Mouse (Mus musculus) CH12.LX (cell line): ENCODE data around the gene A530084C06Rik. TPM values are rescaled to one million over a fixed set of nuclear protein-coding genes. Genes with fewer than 3 reads are reported as not detected.

Source experiments
- DNase-seq: peaks from one replicate; pipeline ENCODE4 v3.0.0-alpha.2; 2013; ENCODE audit errors: extremely low read depth
- H3K27ac ChIP-seq: 2 replicates; pipeline ENCODE4 v1.5.1; 2012; ENCODE audit warnings: low read depth, mild to moderate bottlenecking, control low read depth, moderate library complexity; ENCODE audit not compliant: insufficient read depth
- H3K27me3 ChIP-seq: replicated peaks from 2 replicates; pipeline ENCODE3; 2012; ENCODE audit warnings: inconsistent platforms
- H3K36me3 ChIP-seq, 2 experiments: replicated peaks in 1 of 2; 2 replicates each; pipeline versions ENCODE3 to v1.6.1; 2012; ENCODE audit warnings: inconsistent platforms in 1 of 2, low read length in 1 of 2, mild to moderate bottlenecking in 1 of 2, mixed read lengths in 1 of 2, moderate library complexity in 1 of 2; ENCODE audit not compliant: control insufficient read depth in 1 of 2, insufficient read depth in 1 of 2
- H3K4me1 ChIP-seq, 2 experiments: 2 replicates each; pipeline ENCODE4 v1.6.1; 2012; ENCODE audit warnings: inconsistent platforms in 1 of 2, moderate library complexity in 1 of 2; ENCODE audit not compliant: insufficient read depth in 2 of 2, control insufficient read depth in 1 of 2
- H3K4me2 ChIP-seq: 2 replicates; pipeline ENCODE4 v1.6.1; 2012; ENCODE audit warnings: low read depth, mild to moderate bottlenecking, control low read depth; ENCODE audit not compliant: poor library complexity, insufficient read depth, severe bottlenecking
- H3K4me3 ChIP-seq, 3 experiments: fragments of 150-350 bp in 1 of 3; sonication (generic) in 1 of 3; replicated peaks in 1 of 3; 2 replicates each; pipeline versions ENCODE3 to v1.5.1; 2011 to 2012; ENCODE audit warnings: low read depth in 2 of 3, low read length in 2 of 3, mild to moderate bottlenecking in 2 of 3, moderate library complexity in 2 of 3, control low read depth in 1 of 3, improper control_type of control experiment in 1 of 3, inconsistent platforms in 1 of 3, mixed read lengths in 1 of 3; ENCODE audit not compliant: poor library complexity in 1 of 3
- H3K79me2 ChIP-seq: replicated peaks from 2 replicates; pipeline ENCODE4 v1.6.1; 2012; ENCODE audit warnings: mild to moderate bottlenecking, moderate library complexity; ENCODE audit not compliant: control insufficient read depth, poor library complexity, insufficient read depth, severe bottlenecking; ENCODE audit errors: extremely low read depth
- H3K9ac ChIP-seq: 2 replicates; pipeline ENCODE4 v1.6.1; 2012; ENCODE audit warnings: low read depth, mild to moderate bottlenecking, control low read depth, moderate library complexity; ENCODE audit not compliant: insufficient read depth
- H3K9me3 ChIP-seq: replicated peaks from 2 replicates; pipeline ENCODE3; 2012; ENCODE audit warnings: low read length, inconsistent platforms, mixed read lengths
- BHLHE40 ChIP-seq: IDR thresholded peaks from 2 replicates; pipeline ENCODE4 v1.6.1; 2011; ENCODE audit warnings: mild to moderate bottlenecking, low read depth, low read length, improper control_type of control experiment
- CHD1 ChIP-seq: IDR thresholded peaks from 2 replicates; pipeline ENCODE4 v1.6.1; 2012; ENCODE audit warnings: low read depth, low read length, improper control_type of control experiment, inconsistent platforms
- CHD2 ChIP-seq: IDR thresholded peaks from 2 replicates; pipeline ENCODE4 v1.6.1; 2011; ENCODE audit warnings: low read length, improper control_type of control experiment
- CTCF ChIP-seq, 2 experiments: IDR thresholded peaks in 1 of 2; conservative IDR thresholded peaks in 1 of 2; 2 replicates each; pipeline ENCODE4 v1.5.1; 2011 to 2012; ENCODE audit warnings: low read depth in 2 of 2, low read length in 2 of 2, improper control_type of control experiment in 1 of 2, inconsistent platforms in 1 of 2, mild to moderate bottlenecking in 1 of 2, moderate library complexity in 1 of 2
- ELF1 ChIP-seq: IDR thresholded peaks from 2 replicates; pipeline ENCODE4 v1.6.1; 2014; ENCODE audit warnings: low read depth, mild to moderate bottlenecking, inconsistent platforms, low read length, improper control_type of control experiment
- EP300 ChIP-seq: IDR thresholded peaks from 2 replicates; pipeline ENCODE4 v1.6.1; 2011; ENCODE audit warnings: low read length, improper control_type of control experiment
- ETS1 ChIP-seq: conservative IDR thresholded peaks from 2 replicates; pipeline ENCODE4 v1.6.1; 2012; ENCODE audit warnings: low read depth, mild to moderate bottlenecking, inconsistent platforms, low read length, improper control_type of control experiment, moderate library complexity
- IRF4 ChIP-seq: IDR thresholded peaks from 2 replicates; pipeline ENCODE4 v1.6.1; 2014; ENCODE audit warnings: low read depth, mild to moderate bottlenecking, inconsistent platforms, low read length, improper control_type of control experiment
- JUN ChIP-seq: IDR thresholded peaks from 2 replicates; pipeline ENCODE4 v1.6.1; 2011; ENCODE audit warnings: low read depth, mild to moderate bottlenecking, low read length, improper control_type of control experiment, moderate library complexity; ENCODE audit not compliant: insufficient read depth
- JUND ChIP-seq: conservative IDR thresholded peaks from 2 replicates; pipeline ENCODE4 v1.6.1; 2011; ENCODE audit warnings: low read depth, low read length, improper control_type of control experiment
- KAT2A ChIP-seq: IDR thresholded peaks from 2 replicates; pipeline ENCODE4 v1.6.1; 2012; ENCODE audit warnings: low read length, improper control_type of control experiment, inconsistent platforms; ENCODE audit not compliant: insufficient replicate concordance
- MAFK ChIP-seq: IDR thresholded peaks from 2 replicates; pipeline ENCODE4 v1.6.1; 2011; ENCODE audit warnings: low read length, improper control_type of control experiment; ENCODE audit not compliant: insufficient replicate concordance
- MYC ChIP-seq: IDR thresholded peaks from 2 replicates; pipeline ENCODE4 v1.6.1; 2011; ENCODE audit warnings: low read depth, mild to moderate bottlenecking, improper control_type of control experiment, low read length
- NELFE ChIP-seq: IDR thresholded peaks from 2 replicates; pipeline ENCODE4 v1.6.1; 2011; ENCODE audit warnings: low read depth, low read length, improper control_type of control experiment
- PAX5 ChIP-seq: IDR thresholded peaks from 2 replicates; pipeline ENCODE4 v1.6.1; 2012; ENCODE audit warnings: low read length, inconsistent platforms, mixed read lengths
- POLR2A ChIP-seq: IDR thresholded peaks from 2 replicates; pipeline ENCODE4 v1.6.1; 2011; ENCODE audit warnings: low read depth, mild to moderate bottlenecking, improper control_type of control experiment, low read length
- POLR2AphosphoS2 ChIP-seq: IDR thresholded peaks from 2 replicates; pipeline ENCODE4 v1.6.1; 2011; ENCODE audit warnings: low read depth, low read length, improper control_type of control experiment
- RAD21 ChIP-seq: IDR thresholded peaks from 2 replicates; pipeline ENCODE4 v1.6.1; 2011; ENCODE audit warnings: low read depth, mild to moderate bottlenecking, low read length, improper control_type of control experiment, moderate library complexity
- RCOR1 ChIP-seq: conservative IDR thresholded peaks from 2 replicates; pipeline ENCODE4 v1.6.1; 2012; ENCODE audit warnings: low read depth, mild to moderate bottlenecking, inconsistent platforms, low read length, improper control_type of control experiment
- SMC3 ChIP-seq: IDR thresholded peaks from 2 replicates; pipeline ENCODE4 v1.6.1; 2011; ENCODE audit warnings: low read depth, low read length, improper control_type of control experiment
- TBP ChIP-seq: conservative IDR thresholded peaks from 2 replicates; pipeline ENCODE4 v1.6.1; 2011; ENCODE audit warnings: low read depth, low read length, improper control_type of control experiment
- TCF12 ChIP-seq: IDR thresholded peaks from 2 replicates; pipeline ENCODE4 v1.6.1; 2014; ENCODE audit warnings: low read depth, mild to moderate bottlenecking, inconsistent platforms, low read length, improper control_type of control experiment
- UBTF ChIP-seq: IDR thresholded peaks from 2 replicates; pipeline ENCODE4 v1.6.1; 2012; ENCODE audit warnings: low read depth, mild to moderate bottlenecking, inconsistent platforms, low read length, improper control_type of control experiment, moderate library complexity
- ZKSCAN1 ChIP-seq: IDR thresholded peaks from 2 replicates; pipeline ENCODE4 v1.6.1; 2012; ENCODE audit warnings: low read depth, inconsistent platforms, low read length, improper control_type of control experiment, borderline replicate concordance
- ZMIZ1 ChIP-seq: IDR thresholded peaks from 2 replicates; pipeline ENCODE4 v1.6.1; 2012; ENCODE audit warnings: low read depth, mild to moderate bottlenecking, inconsistent platforms, low read length, improper control_type of control experiment
- dilution Hi-C: fragments of 300-500 bp; cut with MboI; formaldehyde crosslinking; loops from 2 replicates; pipeline ENCODE4 v1.14.3; 2020; ENCODE audit warnings: low sequenced_read_pairs; ENCODE audit not compliant: extremely low pct_unique_long_range_greater_than_20kb, extremely low pct_ligation_motif_present
- in situ Hi-C: fragments of 300-500 bp; cut with MboI; formaldehyde crosslinking; loops from 3 replicates; pipeline ENCODE4 v1.14.3; 2019; ENCODE audit warnings: low sequenced_read_pairs, low pct_ligation_motif_present, low pct_unique_long_range_greater_than_20kb, mixed read lengths
- polyA plus RNA-seq: library from polyadenylated mRNA; unstranded; fragments of >175 nt; gene quantifications from 2 replicates; pipeline ENCODE4 v1.2.1, GENCODE M21; 2012; ENCODE audit warnings: low read depth; ENCODE audit not compliant: insufficient read length
- total RNA-seq, 2 experiments: library from RNA; depleted of rRNA; stranded (reverse); fragments of 300-350 nt in 1 of 2; fragments of >200 nt in 1 of 2; gene quantifications; 2 replicates each; pipeline ENCODE4 v1.2.3; 2012 to 2014

Gene A530084C06Rik
- total and polyA plus RNA-seq, 3 experiments = not detected

DNA sequence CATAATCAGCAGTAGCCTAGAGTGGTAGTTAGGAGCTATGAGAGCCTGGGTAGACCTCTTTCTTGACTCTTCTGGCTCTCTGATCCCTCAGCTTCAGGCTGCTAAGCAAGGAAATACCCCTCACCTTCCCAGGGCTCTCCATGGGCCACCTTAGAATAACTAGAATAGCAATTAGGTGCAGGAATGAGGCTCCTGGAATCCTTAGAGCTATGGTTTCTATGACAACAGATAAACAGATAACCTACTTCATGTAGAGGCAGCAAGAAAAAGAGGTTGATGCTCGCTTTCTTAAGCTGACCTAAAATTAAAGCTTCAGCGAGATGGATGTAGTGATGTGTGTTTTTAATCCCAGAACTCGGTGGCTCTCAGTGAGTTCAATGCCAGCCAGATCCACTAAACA lies 15.5 kb upstream of the A530084C06Rik start:
- in situ Hi-C loops = no loop called here
- Histone ChIP-seq H3K4me3 (no peak overlapping the region), H3K27me3 (no peaks in the 10 kb centered on the region), H3K36me3 (no peaks in the 10 kb centered on the region), H3K4me2 (no peak overlapping the region), H3K9ac (no peak overlapping the region), H3K79me2 (no peaks in the 10 kb centered on the region), H3K4me1 (no peaks in the 10 kb centered on the region), H3K27ac (no peak overlapping the region), H3K9me3 (no peaks in the 10 kb centered on the region)
- dilution Hi-C loops = no loop called here
- no peak for DNase-seq
- no peak for TF ChIP-seq MYC
- TF ChIP-seq CHD1 = no peak
- no peak for TF ChIP-seq NELFE
- no peak for TF ChIP-seq TCF12
- no peak for TF ChIP-seq PAX5
- no peak for TF ChIP-seq BHLHE40
- TF ChIP-seq JUN = no peak
- no peak for TF ChIP-seq ELF1
- TF ChIP-seq CHD2 = no peak
- no peak for TF ChIP-seq POLR2AphosphoS2
- no peak for TF ChIP-seq UBTF
- TF ChIP-seq RAD21 = no peak
- no peak for TF ChIP-seq TBP
- TF ChIP-seq ZMIZ1 = no peak
- TF ChIP-seq ZKSCAN1 = no peak
- TF ChIP-seq RCOR1 = no peak
- no peak for TF ChIP-seq POLR2A
- TF ChIP-seq JUND = no peak
- TF ChIP-seq EP300 = no peak
- TF ChIP-seq IRF4 = no peak

DNA sequence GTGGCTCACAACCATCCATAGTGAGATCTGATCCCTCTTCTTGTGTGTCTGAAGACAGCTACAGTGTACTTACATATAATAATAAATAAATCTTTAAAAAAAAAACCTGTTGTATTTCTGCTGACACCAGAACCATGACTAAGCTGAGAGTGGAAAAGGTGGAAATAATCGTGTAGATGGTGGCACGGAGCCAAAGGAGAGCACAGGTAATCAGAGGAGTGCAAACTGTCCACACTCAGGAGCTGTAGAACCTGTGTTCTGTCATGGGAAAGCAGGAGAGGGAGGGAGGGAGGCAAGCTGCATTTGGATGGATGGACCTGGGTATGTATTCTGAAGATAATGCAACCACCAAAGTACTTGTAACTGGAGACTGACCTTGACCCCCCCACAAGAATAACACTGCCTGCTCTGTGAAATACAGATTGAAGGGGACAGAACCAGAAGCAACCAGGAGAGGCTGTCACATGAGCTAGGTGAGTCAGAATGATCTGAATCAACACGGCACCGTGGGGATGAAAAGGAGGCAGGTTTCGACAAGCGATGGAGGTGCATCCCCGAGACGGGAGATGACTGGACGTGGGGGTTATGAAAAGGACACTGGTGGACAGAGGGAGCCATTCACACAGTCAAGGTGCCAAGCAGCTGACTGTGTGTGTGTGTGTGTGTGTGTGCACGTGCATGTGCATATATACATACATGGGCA lies 13.8 kb upstream of the A530084C06Rik start:
- no peak for DNase-seq
- H3K27ac ChIP-seq = no peak overlapping the region
- dilution Hi-C loops (no loop called here), in situ Hi-C loops (no loop called here)
- no peaks in the 10 kb centered on the region for H3K9me3 ChIP-seq
- no peak overlapping the region for H3K4me2 ChIP-seq
- H3K27me3 ChIP-seq = no peaks in the 10 kb centered on the region
- TF ChIP-seq ETS1 (no peak), JUND (no peak), MAFK (no peak), CTCF (conservative IDR thresholded peaks at IDR 0.05 in 1 of 2, IDR thresholded peaks at IDR 0.05 in 1 of 2; ENCODE audit: low read depth in 2 of 2, low read length in 2 of 2) (no peak), KAT2A (no peak), JUN (no peak), BHLHE40 (peak; percentile 21; the same call in 1 of the 2 replicates), SMC3 (no peak)
- H3K36me3 ChIP-seq = no peaks in the 10 kb centered on the region
- no peak overlapping the region for H3K9ac ChIP-seq
- no peaks in the 10 kb centered on the region for H3K79me2 ChIP-seq
- peaks cover 0 to 1% of the 10 kb centered on the region in 2 experiments; a peak in 1 of 4 replicates for H3K4me1 ChIP-seq
- no peak overlapping the region for H3K4me3 ChIP-seq
